Mouse (Mus musculus): ENCODE measurements at regions not wholly inside any gene's neighbourhood (a gene's known extent, or its start where the extent isn't known, plus 50 kb on each side); places are given as distances from the start of the nearest gene placed in this dataset.

DNA sequence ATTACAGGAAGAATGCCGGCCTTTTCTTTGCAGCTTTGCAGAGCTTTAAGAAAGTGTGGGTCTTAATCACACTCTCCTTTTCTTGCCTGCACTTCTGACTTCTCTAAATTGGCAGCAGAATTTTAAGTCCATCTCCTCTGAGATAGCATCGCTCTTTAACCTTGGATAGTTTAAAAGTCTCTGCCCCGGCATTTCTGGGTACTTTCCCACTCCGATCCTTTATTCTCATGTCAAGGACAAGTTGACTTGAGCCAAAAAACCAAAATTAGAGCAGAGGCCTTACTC is 220.0 kb downstream of the Spry2 start:
- in situ Hi-C loops (cut with MboI; ENCODE audit: low pct_ligation_motif_present, low pct_unique_long_range_greater_than_20kb, low sequenced_read_pairs) (no loop called here), dilution Hi-C loops (cut with MboI; ENCODE audit: extremely low pct_ligation_motif_present, extremely low pct_unique_long_range_greater_than_20kb, low sequenced_read_pairs) (no loop called here)
- TF ChIP-seq PAX5 (IDR thresholded peaks at IDR 0.05; ENCODE audit: low read length) (no peak), KAT2A (IDR thresholded peaks at IDR 0.05; ENCODE audit: insufficient replicate concordance, low read length) (no peak), NRF1 (IDR thresholded peaks at IDR 0.05; ENCODE audit: low read depth, low read length) (no peak), USF2 (conservative IDR thresholded peaks at IDR 0.05; ENCODE audit: low read depth, low read length) (no peak), BHLHE40 (IDR thresholded peaks at IDR 0.05; ENCODE audit: low read depth, low read length) (no peak), ZNF384 (IDR thresholded peaks at IDR 0.05; ENCODE audit: low read depth, low read length) (no peak), IRF4 (IDR thresholded peaks at IDR 0.05; ENCODE audit: low read depth, low read length) (no peak), SIN3A (IDR thresholded peaks at IDR 0.05; ENCODE audit: low read length) (no peak), E2F4 (IDR thresholded peaks at IDR 0.05; ENCODE audit: insufficient replicate concordance, low read depth, low read length) (no peak), POLR2A (IDR thresholded peaks at IDR 0.05; ENCODE audit: low read depth, low read length) (no peak), MYC (IDR thresholded peaks at IDR 0.05; ENCODE audit: low read depth, low read length) (no peak), CTCF (conservative IDR thresholded peaks at IDR 0.05 in 1 of 2, IDR thresholded peaks at IDR 0.05 in 1 of 2; ENCODE audit: low read depth in 2 of 2, low read length in 2 of 2) (no peak), UBTF (IDR thresholded peaks at IDR 0.05; ENCODE audit: low read depth, low read length) (no peak), ZKSCAN1 (IDR thresholded peaks at IDR 0.05; ENCODE audit: borderline replicate concordance, low read depth, low read length) (no peak)
- no peak overlapping the region for H3K27ac ChIP-seq (ENCODE audit: insufficient read depth, low read depth)
- H3K4me1 ChIP-seq (ENCODE audit: control insufficient read depth in 1 of 2, insufficient read depth in 2 of 2), result no peaks in the 10 kb centered on the region
- no peak for DNase-seq (ENCODE audit: extremely low read depth)
- H3K36me3 ChIP-seq (replicated peaks in 1 of 2; ENCODE audit: control insufficient read depth in 1 of 2, insufficient read depth in 1 of 2, low read length in 1 of 2), result no peaks in the 10 kb centered on the region
- no peak overlapping the region for H3K4me3 ChIP-seq (replicated peaks in 1 of 3; ENCODE audit: low read depth in 2 of 3, low read length in 2 of 3, poor library complexity in 1 of 3)
- H3K4me2 ChIP-seq (ENCODE audit: insufficient read depth, low read depth, poor library complexity, severe bottlenecking), result no peak overlapping the region
- H3K9me3 ChIP-seq (replicated peaks; ENCODE audit: low read length), result peaks cover 25% of the 10 kb centered on the region
- H3K9ac ChIP-seq (ENCODE audit: insufficient read depth, low read depth), result no peak overlapping the region
- H3K27me3 ChIP-seq (replicated peaks), result no peaks in the 10 kb centered on the region
- no peaks in the 10 kb centered on the region for H3K79me2 ChIP-seq (replicated peaks; ENCODE audit: control insufficient read depth, extremely low read depth, insufficient read depth, poor library complexity, severe bottlenecking)

DNA sequence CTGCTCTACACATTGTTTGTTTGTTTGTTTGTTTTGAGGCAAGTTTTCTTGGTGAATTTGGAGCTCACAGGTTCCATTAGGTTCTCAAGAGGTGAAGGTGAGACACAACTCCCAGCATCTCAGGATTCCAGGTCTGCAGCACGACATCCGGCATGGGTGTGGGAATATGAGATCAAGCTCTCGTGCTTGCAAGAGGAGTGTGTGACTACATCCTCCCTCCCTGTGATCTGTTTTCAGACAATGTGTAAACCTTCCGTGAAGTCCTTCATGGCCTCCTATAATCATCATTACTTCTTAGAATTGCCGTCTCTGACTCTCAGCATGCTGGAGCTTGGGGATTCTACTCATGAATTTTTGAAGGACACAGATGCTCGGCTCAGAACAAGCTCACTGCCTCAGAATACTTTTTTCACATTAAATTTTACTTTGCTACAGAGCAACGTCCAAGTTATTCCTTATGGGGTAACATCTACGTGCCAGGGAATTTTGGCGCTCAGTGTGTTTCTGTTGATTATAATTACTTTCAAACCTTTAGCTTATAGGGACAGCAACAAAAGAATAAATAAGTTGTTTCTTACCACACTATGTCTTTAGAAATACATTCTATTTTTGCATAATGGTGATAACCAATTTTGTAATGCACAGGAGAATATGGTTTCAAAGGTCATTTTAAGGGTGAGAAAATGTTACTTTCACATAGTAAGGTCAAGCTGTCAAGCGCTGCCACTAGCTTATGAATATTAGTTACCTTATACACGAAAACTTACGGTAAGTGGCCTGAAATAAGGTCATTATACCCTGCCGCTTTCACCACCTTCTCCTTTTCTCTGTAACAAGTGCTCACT is 220.6 kb downstream of the Spry2 start:
- TF ChIP-seq CTCF (conservative IDR thresholded peaks at IDR 0.05 in 1 of 2, IDR thresholded peaks at IDR 0.05 in 1 of 2; ENCODE audit: low read depth in 2 of 2, low read length in 2 of 2) (no peak), CHD2 (IDR thresholded peaks at IDR 0.05; ENCODE audit: low read length) (no peak), USF1 (IDR thresholded peaks at IDR 0.05; ENCODE audit: low read depth, low read length) (no peak), IRF4 (IDR thresholded peaks at IDR 0.05; ENCODE audit: low read depth, low read length) (no peak), MEF2A (IDR thresholded peaks at IDR 0.05; ENCODE audit: borderline replicate concordance, low read depth, low read length) (no peak), E2F4 (IDR thresholded peaks at IDR 0.05; ENCODE audit: insufficient replicate concordance, low read depth, low read length) (no peak), MAFK (IDR thresholded peaks at IDR 0.05; ENCODE audit: insufficient replicate concordance, low read length) (no peak), SMC3 (IDR thresholded peaks at IDR 0.05; ENCODE audit: low read depth, low read length) (no peak), ELF1 (IDR thresholded peaks at IDR 0.05; ENCODE audit: low read depth, low read length) (no peak), RCOR1 (conservative IDR thresholded peaks at IDR 0.05; ENCODE audit: low read depth, low read length) (no peak), BHLHE40 (IDR thresholded peaks at IDR 0.05; ENCODE audit: low read depth, low read length) (no peak), TBP (conservative IDR thresholded peaks at IDR 0.05; ENCODE audit: low read depth, low read length) (no peak)
- in situ Hi-C loops (cut with MboI; ENCODE audit: low pct_ligation_motif_present, low pct_unique_long_range_greater_than_20kb, low sequenced_read_pairs), result no loop called here
- Histone ChIP-seq H3K36me3 (replicated peaks in 1 of 2; ENCODE audit: control insufficient read depth in 1 of 2, insufficient read depth in 1 of 2, low read length in 1 of 2) (no peaks in the 10 kb centered on the region), H3K9me3 (replicated peaks; ENCODE audit: low read length) (peaks cover 28% of the 10 kb centered on the region), H3K4me1 (ENCODE audit: control insufficient read depth in 1 of 2, insufficient read depth in 2 of 2) (no peaks in the 10 kb centered on the region), H3K79me2 (replicated peaks; ENCODE audit: control insufficient read depth, extremely low read depth, insufficient read depth, poor library complexity, severe bottlenecking) (no peaks in the 10 kb centered on the region), H3K4me2 (ENCODE audit: insufficient read depth, low read depth, poor library complexity, severe bottlenecking) (no peak overlapping the region), H3K9ac (ENCODE audit: insufficient read depth, low read depth) (no peak overlapping the region), H3K27me3 (replicated peaks) (no peaks in the 10 kb centered on the region), H3K4me3 (replicated peaks in 1 of 3; ENCODE audit: low read depth in 2 of 3, low read length in 2 of 3, poor library complexity in 1 of 3) (no peak overlapping the region), H3K27ac (ENCODE audit: insufficient read depth, low read depth) (no peak overlapping the region)
- dilution Hi-C loops (cut with MboI; ENCODE audit: extremely low pct_ligation_motif_present, extremely low pct_unique_long_range_greater_than_20kb, low sequenced_read_pairs), result no loop called here
- no peak for DNase-seq (ENCODE audit: extremely low read depth)

Measured in CH12.LX (cell line).